Mouse (Mus musculus): Measurements from ENCODE around the gene Hcls1.

Hcls1 gene

DNA sequence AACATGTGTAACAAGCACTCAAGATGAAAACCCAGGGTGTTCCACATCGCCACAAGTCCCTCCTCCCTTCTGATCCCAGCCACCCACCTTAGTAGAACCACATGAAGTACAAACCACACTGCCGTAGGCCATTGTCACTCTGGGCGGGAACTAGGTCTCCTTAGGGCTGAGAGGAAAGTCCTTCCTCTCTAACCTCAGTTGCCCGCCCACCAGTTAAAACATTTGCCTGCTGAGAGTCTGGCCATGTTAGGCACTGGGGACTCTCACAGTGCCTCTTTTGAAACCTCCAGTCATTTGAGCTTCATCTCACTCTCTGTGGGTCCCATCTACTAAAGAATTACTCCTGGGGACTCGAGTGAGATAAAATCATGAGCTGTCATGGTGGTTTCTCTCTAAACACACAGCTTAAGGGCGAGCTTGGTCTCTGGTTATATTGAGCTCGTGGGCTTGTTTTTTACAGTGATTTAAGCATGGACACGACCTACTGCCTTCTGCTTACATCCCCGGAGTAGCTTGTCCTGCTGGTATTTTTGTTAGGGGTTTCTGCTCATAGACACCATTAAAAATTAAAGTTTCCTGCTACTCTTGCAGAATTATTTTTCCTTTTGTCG is 7.2 kb upstream of the Hcls1 start:
- in situ Hi-C loops (cut with MboI; ENCODE audit: low pct_unique_long_range_greater_than_20kb in 1 of 2, low sequenced_read_pairs in 2 of 2, unreplicated experiment in 1 of 2): no loop called here

DNA sequence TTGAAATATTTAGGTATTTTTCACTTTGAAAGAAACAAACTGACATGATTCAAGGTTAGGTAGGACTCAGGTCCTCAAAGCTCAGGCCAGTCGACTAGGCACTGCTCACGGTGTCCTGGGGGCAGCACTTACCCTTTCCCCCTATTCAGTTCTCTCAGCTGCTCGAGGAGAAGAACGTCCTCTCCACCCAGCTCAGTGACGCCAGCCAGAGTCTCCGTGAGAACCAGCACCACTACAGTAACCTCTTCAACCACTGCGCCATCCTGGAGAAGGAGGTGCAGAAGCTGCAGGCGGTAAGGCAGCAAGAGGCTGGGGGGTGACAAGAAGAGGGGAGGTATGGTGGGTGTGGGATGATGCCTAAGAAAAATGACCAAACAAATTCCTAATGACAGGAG is 6.7 kb upstream of the Hcls1 start:
- in situ Hi-C loops (cut with MboI; ENCODE audit: low pct_unique_long_range_greater_than_20kb in 1 of 2, low sequenced_read_pairs in 2 of 2, unreplicated experiment in 1 of 2): no loop called here

GRCm38 (mm10) chr16:36929216-36929615 is 5.6 kb upstream of the Hcls1 start:
- in situ Hi-C loops (cut with MboI; ENCODE audit: low pct_unique_long_range_greater_than_20kb in 1 of 2, low sequenced_read_pairs in 2 of 2, unreplicated experiment in 1 of 2): no loop called here

DNA sequence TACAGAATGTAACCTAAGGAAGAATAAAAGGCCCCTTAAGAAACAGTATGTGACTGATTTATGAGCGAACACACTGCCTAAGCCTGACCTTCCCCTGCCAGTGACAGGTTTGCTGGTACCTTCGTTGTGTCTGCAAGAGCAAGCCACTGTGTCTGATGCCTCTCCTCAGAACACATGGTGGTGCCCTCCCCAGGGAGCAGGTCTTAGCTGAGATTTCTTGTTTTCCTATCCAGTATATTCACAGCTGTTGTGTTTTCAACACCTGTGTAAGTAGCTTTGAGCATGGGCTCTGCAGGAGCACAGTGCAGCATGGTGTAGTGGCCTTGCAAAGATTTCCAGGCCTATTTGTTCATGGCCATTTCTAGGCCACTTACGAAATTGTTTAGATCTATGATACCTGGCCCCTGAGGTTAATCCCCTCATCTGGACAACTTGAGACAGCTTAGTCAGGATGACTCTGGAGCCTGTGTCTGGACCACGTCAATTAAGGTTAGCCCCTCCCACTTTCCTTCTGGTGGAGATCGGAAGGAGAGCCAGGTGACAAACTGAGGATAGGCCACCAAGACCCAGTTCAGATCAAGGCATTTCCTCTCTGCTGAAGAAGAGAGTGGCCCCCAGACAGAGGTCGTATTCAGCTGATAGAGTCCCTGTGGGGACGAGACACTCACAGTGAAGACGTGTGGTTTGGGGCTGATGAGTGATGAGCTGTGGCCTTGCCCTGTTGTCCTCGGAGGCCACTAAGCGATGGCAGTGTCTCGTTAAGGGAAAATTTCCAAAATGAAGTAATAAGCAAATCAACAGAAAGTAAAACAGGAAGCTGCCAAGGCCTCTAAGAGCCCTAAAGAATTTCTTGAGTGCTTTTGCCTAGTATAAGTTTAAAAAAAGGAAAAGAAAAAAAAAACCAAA is 4.3 kb upstream of the Hcls1 start:
- in situ Hi-C loops (cut with MboI; ENCODE audit: low pct_unique_long_range_greater_than_20kb in 1 of 2, low sequenced_read_pairs in 2 of 2, unreplicated experiment in 1 of 2): no loop called here

- in situ Hi-C loops (cut with MboI; ENCODE audit: low pct_unique_long_range_greater_than_20kb in 1 of 2, low sequenced_read_pairs in 2 of 2, unreplicated experiment in 1 of 2): no loop called here
Measured at GRCm38 (mm10) chr16:36931381-36931780, 3.4 kb upstream of the Hcls1 start.

DNA sequence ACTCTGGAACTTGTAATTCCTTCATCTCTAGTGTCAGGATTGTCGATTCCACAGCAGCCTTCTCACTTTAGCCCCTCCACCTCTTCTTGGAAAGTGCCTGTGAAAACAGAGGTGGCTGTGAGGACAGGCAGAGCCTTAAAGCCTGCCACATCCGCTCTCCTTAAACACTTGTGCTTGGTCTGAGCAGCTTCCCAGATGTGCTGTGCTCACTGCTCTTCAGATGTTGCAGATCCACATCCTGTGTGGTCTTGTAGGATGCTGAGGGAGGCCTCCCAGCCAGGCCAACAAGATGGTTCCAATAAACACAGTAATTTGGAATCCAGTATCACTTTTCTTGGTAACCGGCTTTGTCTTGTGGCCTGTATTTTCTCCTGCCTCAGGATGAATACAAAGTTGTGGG is 2.8 kb upstream of the Hcls1 start:
- in situ Hi-C loops (cut with MboI; ENCODE audit: low pct_unique_long_range_greater_than_20kb in 1 of 2, low sequenced_read_pairs in 2 of 2, unreplicated experiment in 1 of 2): no loop called here

DNA sequence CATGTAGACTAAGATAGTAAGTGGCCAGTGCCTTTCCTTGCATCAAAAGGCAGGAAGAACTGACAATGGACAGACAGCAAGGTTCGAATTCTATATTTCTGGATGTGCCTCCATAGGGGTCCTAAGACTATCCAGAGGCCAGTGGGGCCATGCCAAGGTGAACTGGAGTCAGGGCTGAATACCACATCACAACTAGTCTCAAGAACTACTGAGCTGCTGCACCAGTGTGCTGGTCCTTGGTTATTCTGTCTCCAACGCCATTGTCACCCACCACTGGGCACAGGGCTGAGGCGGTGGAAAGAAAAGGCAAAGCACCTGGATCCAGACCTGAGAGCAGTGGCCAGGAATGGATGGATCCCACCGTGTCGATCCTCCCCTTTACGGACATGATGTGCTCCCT is 2.2 kb upstream of the Hcls1 start:
- in situ Hi-C loops (cut with MboI; ENCODE audit: low pct_unique_long_range_greater_than_20kb in 1 of 2, low sequenced_read_pairs in 2 of 2, unreplicated experiment in 1 of 2): no loop called here

DNA sequence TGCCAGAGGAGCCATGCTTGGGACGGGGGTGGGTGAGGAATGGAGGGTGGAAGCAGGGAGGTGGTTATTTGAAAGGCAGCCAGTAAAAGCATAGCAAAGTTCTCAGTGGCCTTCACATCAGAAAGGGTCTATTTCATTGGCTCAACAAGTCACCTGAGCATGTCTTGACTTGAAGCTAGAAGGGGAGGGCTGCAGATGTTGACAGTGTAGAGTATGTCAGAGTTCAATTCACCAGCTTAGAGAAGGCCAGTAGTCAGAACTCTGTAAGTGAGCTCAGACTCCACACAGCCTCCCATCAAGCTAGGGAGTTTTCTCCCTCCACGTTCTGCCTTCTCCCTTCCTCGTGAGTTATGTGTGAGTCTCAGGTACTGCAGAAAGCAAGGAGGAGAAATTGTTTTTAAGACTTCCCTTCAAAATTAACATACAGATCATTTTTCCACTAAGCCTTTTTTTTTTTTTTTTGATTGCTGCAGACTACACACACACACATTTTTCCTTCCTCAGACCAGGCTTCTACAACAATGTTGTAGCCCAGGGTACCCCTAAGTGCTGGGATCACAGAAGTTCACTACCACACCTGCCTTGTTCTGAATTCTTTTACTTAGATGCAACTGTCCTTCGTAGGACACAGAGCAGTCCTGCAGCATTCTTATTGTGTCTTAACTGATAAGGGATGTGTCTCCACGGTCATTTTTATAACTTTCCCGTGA is 497 bp upstream of the Hcls1 start:
- in situ Hi-C loops (cut with MboI; ENCODE audit: low pct_unique_long_range_greater_than_20kb in 1 of 2, low sequenced_read_pairs in 2 of 2, unreplicated experiment in 1 of 2): no loop called here

GRCm38 (mm10) chr16:36935814-36936213 is 1.0 kb downstream of the Hcls1 start:
- in situ Hi-C loops (cut with MboI; ENCODE audit: low pct_unique_long_range_greater_than_20kb in 1 of 2, low sequenced_read_pairs in 2 of 2, unreplicated experiment in 1 of 2): no loop called here

DNA sequence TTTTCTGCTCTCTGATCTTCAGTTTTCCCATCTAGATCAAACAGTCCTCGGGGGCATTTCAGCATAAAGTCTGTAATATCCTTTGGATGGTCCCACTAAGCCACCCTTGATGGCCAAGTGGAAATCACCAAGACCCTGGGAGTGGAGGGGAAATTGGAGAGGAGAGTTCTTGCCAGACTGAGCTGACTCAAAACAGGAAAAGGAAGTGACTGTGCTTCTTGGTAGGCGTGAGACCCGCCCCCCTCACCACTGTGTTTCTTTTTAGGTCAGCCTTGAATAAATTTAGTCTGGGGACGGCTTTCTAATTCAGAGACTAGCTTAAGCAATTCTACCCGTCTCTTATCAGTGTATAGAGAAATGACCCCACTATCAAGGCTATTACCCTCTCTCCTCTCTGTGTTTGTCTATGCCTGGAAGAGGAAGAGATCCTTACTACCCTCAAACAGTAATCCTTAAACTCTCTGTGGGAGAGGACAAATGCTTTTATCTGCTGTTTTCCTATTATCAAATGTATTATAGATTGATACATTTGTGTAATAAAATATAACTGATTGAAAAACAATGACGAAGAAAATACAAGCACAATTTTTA is 6.4 kb downstream of the Hcls1 start:
- in situ Hi-C loops (cut with MboI; ENCODE audit: low pct_unique_long_range_greater_than_20kb in 1 of 2, low sequenced_read_pairs in 2 of 2, unreplicated experiment in 1 of 2): no loop called here

DNA sequence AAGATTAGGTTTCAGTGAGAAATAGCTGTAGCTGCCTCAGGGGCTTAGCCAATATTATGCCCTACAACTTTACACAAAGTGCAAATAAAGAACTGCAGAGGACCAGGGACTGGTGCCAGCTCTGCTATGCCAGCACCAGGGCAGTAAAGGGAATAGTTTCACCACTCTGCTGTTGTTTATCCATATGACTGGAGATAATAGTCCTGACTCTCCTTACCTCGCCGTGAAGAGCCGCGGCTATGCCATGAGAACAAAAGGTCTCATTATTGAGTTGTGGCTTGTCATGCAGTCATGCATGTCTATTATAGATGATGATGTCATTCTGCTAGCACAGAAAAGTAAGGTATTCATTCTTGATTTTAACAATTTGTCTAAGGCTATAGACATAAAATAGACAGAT is 7.1 kb downstream of the Hcls1 start:
- in situ Hi-C loops (cut with MboI; ENCODE audit: low pct_unique_long_range_greater_than_20kb in 1 of 2, low sequenced_read_pairs in 2 of 2, unreplicated experiment in 1 of 2): no loop called here

- in situ Hi-C loops (cut with MboI; ENCODE audit: low pct_unique_long_range_greater_than_20kb in 1 of 2, low sequenced_read_pairs in 2 of 2, unreplicated experiment in 1 of 2): no loop called here
Measured at GRCm38 (mm10) chr16:36943591-36943990, 8.8 kb downstream of the Hcls1 start.

DNA sequence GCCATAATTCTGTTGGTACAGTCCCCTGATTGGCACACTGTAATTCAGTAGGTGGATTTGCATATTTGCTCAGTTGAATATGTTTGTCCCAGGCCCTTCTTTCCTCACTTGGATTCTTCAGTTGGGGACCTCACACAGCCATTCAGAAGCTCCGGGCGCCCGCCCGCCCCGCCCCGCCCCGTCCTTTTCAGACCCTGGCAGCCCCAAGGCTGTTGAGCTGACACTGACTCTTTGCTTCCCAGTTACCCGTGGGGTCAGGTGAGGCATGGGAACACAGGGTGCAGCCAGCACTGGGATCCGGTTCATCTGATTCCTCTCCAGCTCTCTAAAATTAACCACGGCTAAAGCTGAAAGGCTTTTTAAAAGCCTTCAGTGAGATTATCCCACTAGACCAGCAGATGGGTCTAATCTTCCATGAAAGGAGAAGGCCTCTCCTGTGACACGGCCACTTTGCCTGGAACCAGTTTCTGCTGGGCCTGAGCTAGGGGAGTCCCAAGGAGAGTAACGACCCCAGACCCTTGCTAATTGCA is 10.2 kb downstream of the Hcls1 start:
- in situ Hi-C loops (cut with MboI; ENCODE audit: low pct_unique_long_range_greater_than_20kb in 1 of 2, low sequenced_read_pairs in 2 of 2, unreplicated experiment in 1 of 2): no loop called here

- in situ Hi-C loops (cut with MboI; ENCODE audit: low pct_unique_long_range_greater_than_20kb in 1 of 2, low sequenced_read_pairs in 2 of 2, unreplicated experiment in 1 of 2): no loop called here
Measured at GRCm38 (mm10) chr16:36946459-36947159, 11.8 kb downstream of the Hcls1 start.

- in situ Hi-C loops (cut with MboI; ENCODE audit: low pct_unique_long_range_greater_than_20kb in 1 of 2, low sequenced_read_pairs in 2 of 2, unreplicated experiment in 1 of 2): no loop called here
Measured at GRCm38 (mm10) chr16:36947646-36948197, 12.9 kb downstream of the Hcls1 start.

DNA sequence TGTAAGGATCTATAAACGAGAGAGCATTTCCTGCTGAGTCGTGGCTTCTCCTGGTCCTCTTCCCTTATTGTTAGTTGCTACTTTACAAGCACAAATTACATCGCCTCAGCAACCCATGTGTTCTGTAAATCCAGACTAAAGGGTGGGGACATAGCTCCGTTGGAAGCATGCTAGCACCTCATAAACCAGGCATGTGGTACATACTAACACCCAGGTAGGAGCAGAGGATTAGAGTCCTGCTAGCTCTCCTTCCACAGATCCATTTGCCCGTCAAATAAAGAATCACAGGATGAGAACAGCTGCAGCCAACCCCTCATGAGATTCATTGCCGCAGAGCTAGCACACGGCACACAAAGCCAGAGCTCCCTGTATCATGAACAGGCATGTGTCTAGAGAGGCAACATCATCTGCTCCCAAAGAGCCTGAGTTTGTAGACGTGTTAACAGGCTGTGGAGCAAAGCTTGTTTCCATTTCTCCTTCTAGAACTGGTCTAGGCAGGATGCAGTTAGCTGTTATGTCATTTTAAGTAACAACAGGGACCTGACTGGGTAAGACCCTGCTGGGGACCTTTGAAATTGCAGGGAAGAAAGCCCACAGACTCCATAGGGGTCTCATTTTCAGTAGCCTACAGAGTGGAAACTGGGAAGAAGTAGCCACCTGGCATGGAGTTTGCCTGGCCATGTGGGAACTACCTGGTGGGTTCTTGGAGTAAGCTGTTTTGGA is 15.0 kb downstream of the Hcls1 start:
- in situ Hi-C loops (cut with MboI; ENCODE audit: low pct_unique_long_range_greater_than_20kb in 1 of 2, low sequenced_read_pairs in 2 of 2, unreplicated experiment in 1 of 2): no loop called here

GRCm38 (mm10) chr16:36951029-36951428 is 16.2 kb downstream of the Hcls1 start:
- in situ Hi-C loops (cut with MboI; ENCODE audit: low pct_unique_long_range_greater_than_20kb in 1 of 2, low sequenced_read_pairs in 2 of 2, unreplicated experiment in 1 of 2): no loop called here
